In genomic region chr15:59983777-59984176, GRCm38 (mm10) we compare ENCODE assay signal across 29 mouse cellular contexts. TPM values are rescaled to one million over a fixed set of nuclear protein-coding genes. Genes with fewer than 3 reads are reported as not detected.
DNase-seq lines count a peak whose midpoint lies in the region; ATAC-seq lines count a peak whose summit lies in the region.
"Had no signal": no experiment of that assay in that cellular context is flagged by ENCODE, and none has a peak within 500 bp of the region (broad histone marks: within the 10 kb centered on the region; RNA-seq: fewer than 3 reads in every experiment).

No protein-coding gene starts in this region.

- WGBS in embryonic facial prominence, embryonic 10.5 days: 31% methylated on average over 4 of the region's 4 CpGs

- H3K27ac ChIP-seq in embryonic facial prominence, embryonic 10.5 days (replicated peaks): no peak overlapping the region
- H3K27ac ChIP-seq: heart, embryonic 15.5 days; limb, embryonic 12.5 days; liver, embryonic 13.5 days; midbrain, embryonic 12.5 days; neural tube, embryonic 12.5 days had no signal

- peak; percentile 71 for ATAC-seq in megakaryocyte progenitor cell, adult 5-6 weeks (replicated peaks; ENCODE audit: poor library complexity)
- ATAC-seq: forebrain, embryonic 14.5 days; inflammation-experienced regulatory T-cells, adult 6 months had no signal

- no peak overlapping the region for H3K4me3 ChIP-seq in embryonic facial prominence, embryonic 10.5 days
- H3K4me3 ChIP-seq: heart, embryonic 15.5 days; limb, embryonic 12.5 days; liver, embryonic 13.5 days; midbrain, embryonic 12.5 days; neural tube, embryonic 12.5 days had no signal

- DNase-seq in ES-CJ7 (ENCODE audit: low read depth, low spot score) (peak; percentile 87), R1 (ENCODE audit: low read depth, low spot score) (peak; percentile 96)
- DNase-seq in embryonic facial prominence, embryonic 10.5 days (ENCODE audit: low spot score): peak; percentile 36
- no peak for DNase-seq in layer of hippocampus, postnatal 14 days (ENCODE audit: low spot score in 2 of 2)
- DNase-seq in urinary bladder, adult 18-20 months (ENCODE audit: low spot score in 2 of 2): no peak
- DNase-seq in lung, postnatal 25 days (ENCODE audit: low spot score): no peak
- DNase-seq: cerebellum, adult 8-10 months; gastrocnemius, postnatal 14 days; heart, postnatal 4 days; kidney, adult 8-10 months; kidney, postnatal 25 days; liver, embryonic 13.5 days; lung, embryonic 14.5 days; lung, postnatal 4 days; right cerebral cortex, adult 18-20 months; thymus, postnatal 4 days had no signal

- no peaks in the 10 kb centered on the region for H3K36me3 ChIP-seq in embryonic facial prominence, embryonic 10.5 days (replicated peaks)
- H3K36me3 ChIP-seq: G1E; heart, embryonic 15.5 days; limb, embryonic 12.5 days; liver, embryonic 13.5 days; midbrain, embryonic 12.5 days; neural tube, embryonic 12.5 days had no signal

- H3K27me3 ChIP-seq in embryonic facial prominence, embryonic 10.5 days (replicated peaks; ENCODE audit: low read depth, poor library complexity, severe bottlenecking): peaks cover 4% of the 10 kb centered on the region; the same call in 1 of the 2 replicates
- H3K27me3 ChIP-seq: heart, embryonic 15.5 days; limb, embryonic 12.5 days; liver, embryonic 13.5 days; midbrain, embryonic 12.5 days; neural tube, embryonic 12.5 days had no signal

- H3K9me3 ChIP-seq in embryonic facial prominence, embryonic 10.5 days: no peaks in the 10 kb centered on the region
- H3K9me3 ChIP-seq: G1E; heart, embryonic 15.5 days; limb, embryonic 12.5 days; liver, embryonic 13.5 days; midbrain, embryonic 12.5 days; neural tube, embryonic 12.5 days had no signal

- peaks cover 9% of the 10 kb centered on the region; the same call in 1 of the 2 replicates for H3K4me1 ChIP-seq in embryonic facial prominence, embryonic 10.5 days
- H3K4me1 ChIP-seq: limb, embryonic 12.5 days; liver, embryonic 13.5 days; midbrain, embryonic 12.5 days; neural tube, embryonic 12.5 days had no signal

RNA-seq across cellular contexts. Expression of gene 4933412E24Rik, which starts 32.6 kb away (rescaled TPM):
- polyA plus RNA-seq in embryonic facial prominence, embryonic 10.5 days (2016; fragmentation: Nextera tagmentation; extraction: Ambion mirVana): not detected in 2 replicates
- not detected in 2 replicates for total RNA-seq in megakaryocyte progenitor cell, adult 5-6 weeks (2015)
- not detected in 2 replicates for total RNA-seq in megakaryocyte progenitor cell, adult 5-6 weeks (2017)
- not detected for total RNA-seq in layer of hippocampus, postnatal 14 days (2021)
- total RNA-seq: adrenal gland, adult 18-20 months; G1E; gastrocnemius, postnatal 14 days; heart, adult 8-10 months; heart, postnatal 4 days; layer of hippocampus, adult 8-10 months; monocyte, adult 5-6 weeks had no signal
- polyA plus RNA-seq: forebrain, embryonic 14.5 days; G1E; heart, embryonic 15.5 days; inflammation-experienced regulatory T-cells, adult 6 months; limb, embryonic 12.5 days; liver, embryonic 13.5 days; lung, embryonic 14.5 days; midbrain, embryonic 12.5 days; neural tube, embryonic 12.5 days; small intestine, adult 2 months had no signal

Comparison
In these comparisons a context has a peak if more than half of its experiments do, and no peak if none do; other contexts are left out.
1. DNase-seq: peak in ES-CJ7 (single experiment), R1 (single experiment) and embryonic facial prominence, embryonic 10.5 days (single experiment); none in layer of hippocampus, postnatal 14 days (0 of 2), urinary bladder, adult 18-20 months (0 of 2) and lung, postnatal 25 days (single experiment).